Mouse (Mus musculus): ENCODE data around the gene Ntn5.

Gene Ntn5

DNA sequence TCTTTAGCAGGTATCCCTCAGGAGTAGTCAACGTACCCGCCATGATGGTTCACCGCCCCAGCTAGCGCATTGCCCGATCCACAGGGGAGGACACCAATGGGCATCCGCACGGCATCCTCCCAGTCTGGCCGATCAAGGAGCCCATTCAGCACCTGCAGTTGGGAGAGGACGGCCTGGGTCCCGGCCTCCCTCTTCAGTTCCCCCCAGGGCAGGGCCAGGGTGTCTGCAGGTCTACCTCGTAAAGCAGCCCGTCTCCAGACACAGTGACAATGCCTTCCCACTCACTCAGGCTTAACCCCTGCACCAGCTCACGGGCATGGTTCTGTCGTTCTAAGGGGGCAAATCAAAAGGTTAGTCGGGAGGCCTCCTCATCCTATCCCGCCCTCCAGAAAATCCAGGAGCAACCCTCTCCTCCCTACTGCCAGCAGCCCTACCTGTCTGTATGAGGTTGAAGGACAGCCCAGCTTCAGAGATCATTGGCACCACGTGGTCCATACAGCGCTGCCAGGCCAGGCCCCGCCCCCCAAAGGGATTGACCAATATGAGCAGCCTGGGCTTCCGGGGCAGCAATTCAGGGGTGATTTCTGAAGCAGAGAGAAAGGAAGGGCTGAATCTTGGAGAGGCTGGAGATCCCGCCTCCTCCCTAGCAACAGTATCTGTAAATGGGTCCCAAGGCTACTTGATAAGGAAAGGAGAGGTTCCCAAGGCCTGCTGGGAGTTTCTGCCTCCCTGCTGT, 28.4 kb downstream of the Ntn5 start:
- no peak for DNase-seq (ENCODE audit: low spot score in 2 of 2)

DNA sequence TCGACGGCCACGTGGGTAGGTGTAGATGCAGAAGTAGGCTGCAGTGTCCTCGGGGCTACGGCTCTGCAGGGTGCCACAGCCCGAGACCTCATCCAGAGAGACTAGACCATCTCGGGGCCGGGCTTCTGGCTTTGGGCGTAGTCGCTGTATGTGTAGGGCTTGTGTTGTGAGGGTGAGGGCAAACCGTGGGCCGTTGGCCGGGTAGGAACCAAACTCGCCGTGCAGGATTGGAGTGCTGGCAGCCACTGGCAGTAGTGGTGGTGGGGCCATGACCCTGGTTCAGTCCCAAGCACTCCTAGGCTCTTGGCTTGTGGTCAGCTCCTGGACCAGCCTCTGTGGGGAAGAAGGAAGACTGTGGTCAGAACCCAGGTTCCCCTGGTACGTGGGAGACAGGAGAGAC, 29.6 kb downstream of the Ntn5 start:
- no peak for DNase-seq (ENCODE audit: low spot score in 2 of 2)

DNA sequence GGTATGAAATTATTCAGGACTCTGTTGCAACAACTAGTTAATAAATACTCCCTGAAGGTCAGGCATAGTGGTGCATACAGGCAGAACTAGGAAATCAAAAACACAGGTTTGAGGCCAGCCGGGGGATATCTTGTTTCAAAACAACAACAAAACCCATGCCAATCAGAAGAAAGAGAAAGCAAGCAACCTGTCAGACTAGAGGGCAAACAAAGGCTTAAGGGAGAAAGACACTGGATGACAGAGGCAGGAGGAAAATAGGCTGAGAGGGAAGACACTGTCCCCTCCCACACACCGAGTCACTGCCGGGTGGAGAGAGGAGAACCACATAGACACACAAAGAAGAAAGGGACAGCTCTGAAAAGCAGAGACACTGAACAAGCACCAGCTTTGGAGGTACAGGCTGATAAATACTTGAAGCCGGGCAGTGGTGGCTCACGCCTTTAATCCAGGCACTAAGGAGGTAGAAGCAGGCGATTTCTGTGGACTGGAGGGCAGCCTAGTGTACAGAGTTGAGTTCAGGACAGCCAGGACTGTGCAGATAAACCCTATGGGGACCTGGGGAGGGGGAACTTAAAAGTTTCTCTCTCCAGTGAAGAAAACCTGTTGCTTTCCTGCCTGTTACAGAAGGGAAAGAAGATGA, 30.2 kb downstream of the Ntn5 start:
- DNase-seq (ENCODE audit: low spot score in 2 of 2): no peak

DNA sequence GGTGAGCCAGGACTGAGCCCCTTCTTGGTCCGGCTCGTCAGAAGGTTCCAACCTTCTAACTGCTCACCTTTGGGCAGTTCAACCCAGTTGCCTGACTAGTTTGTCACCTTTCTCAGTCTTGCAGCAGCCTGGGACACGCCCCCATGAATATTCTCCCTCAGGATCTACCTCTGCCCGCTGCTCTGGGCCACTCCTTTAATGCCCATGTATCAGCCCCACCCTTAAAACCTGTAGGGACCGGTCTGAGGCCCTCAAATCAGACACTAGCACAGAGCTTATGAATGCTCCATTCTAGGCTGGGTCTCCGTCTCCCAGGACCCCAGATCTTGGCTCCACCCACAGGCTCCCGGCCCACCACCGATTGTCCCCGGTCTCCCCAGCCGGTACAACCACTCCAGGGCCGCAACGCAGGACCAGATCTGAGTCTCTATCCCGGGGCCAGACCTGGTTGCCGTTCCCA, 30.8 kb downstream of the Ntn5 start:
- no peak for DNase-seq (ENCODE audit: low spot score in 2 of 2)

DNA sequence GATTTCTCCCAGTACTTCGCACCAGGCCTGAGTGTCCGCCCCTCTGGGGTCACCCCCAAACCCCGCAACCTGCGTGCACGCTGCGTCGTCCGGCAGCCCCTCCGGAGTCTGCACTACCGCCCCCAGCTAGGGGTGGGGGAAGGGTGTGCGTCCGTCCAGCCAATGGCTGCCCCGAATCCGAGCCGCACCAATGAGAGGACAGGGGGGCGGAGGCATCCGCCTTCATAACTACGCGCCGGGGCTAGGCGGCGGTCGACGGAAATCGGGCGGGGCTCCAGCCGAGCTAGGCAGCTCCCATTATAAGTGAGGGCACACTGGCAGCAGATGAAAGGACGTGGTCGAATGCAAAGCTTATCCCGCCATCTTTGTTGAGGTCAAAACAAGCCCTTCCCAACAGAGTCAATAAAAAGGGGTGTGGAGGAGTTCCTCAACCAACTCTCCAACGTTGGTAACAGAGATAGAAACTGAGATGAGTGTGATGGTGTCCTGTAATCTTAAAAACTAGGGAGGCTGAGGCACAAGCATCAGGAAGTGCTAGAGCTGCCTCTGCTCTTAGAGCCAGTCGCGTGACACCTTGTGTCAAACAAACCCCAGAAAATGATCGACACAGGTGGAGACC, 31.4 kb downstream of the Ntn5 start, which contains the start of gene Rpl18:
Rpl18 (plus strand) TSS at position 368 of the 619 bp plus-strand sequence.
- peak; percentile 96 to 98 for DNase-seq (ENCODE audit: low spot score in 2 of 2)

DNA sequence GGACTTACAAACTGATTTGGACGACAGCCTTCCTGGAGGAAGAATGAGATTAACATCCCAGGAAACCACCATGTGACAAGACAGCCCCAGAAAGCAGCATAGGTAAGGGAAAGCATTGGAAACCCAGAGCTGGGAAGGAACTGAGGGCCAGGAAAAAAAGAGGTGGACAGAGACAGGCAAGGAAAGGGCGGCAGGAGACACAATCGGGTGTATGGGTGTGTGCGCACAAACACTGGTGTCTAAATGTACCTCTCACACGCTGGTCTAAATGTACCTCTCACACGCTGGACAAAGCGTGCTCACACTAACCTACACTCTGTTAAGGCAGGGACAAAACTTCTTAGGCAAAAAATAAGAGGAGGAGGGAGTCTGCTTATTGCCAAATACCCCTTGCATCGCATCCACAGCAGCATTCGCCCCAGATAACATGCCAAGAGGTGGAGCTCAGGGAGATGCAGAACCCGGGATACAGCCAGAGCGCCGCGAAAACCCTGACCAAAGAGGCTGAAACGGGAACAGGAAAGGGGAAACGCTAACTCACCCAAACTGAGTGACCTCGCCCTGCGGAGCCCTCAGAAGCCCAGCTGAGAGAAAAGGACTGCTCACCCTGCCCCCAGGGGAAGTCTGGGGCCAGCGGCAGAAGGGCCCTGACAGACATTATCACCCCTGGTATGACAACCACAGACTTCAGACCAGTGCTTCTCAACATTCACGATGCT, 32.1 kb downstream of the Ntn5 start:
- DNase-seq (ENCODE audit: low spot score in 2 of 2): peak in 1 of 2 experiments; percentile 13

DNA sequence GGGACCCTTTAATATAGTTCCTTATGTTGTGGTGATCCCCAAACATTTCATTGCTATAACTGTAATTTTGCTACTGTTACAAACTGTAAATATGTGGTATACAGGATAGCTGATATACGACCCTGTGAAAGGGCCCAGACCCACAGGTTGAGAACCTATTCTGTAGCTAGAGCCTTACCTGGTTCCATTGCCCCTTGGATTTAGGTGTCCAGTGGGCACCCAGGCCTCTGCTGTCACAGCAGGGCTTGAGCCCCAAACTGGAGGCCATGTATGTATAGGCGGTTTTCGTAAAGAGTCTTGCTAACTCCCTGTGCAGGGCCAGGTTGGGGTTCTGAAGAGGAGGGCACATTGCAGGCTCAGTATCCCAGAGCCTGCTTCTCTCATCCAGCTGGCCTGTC, 32.6 kb downstream of the Ntn5 start:
- DNase-seq (ENCODE audit: low spot score in 2 of 2): peak in 1 of 2 experiments; percentile 3

DNA sequence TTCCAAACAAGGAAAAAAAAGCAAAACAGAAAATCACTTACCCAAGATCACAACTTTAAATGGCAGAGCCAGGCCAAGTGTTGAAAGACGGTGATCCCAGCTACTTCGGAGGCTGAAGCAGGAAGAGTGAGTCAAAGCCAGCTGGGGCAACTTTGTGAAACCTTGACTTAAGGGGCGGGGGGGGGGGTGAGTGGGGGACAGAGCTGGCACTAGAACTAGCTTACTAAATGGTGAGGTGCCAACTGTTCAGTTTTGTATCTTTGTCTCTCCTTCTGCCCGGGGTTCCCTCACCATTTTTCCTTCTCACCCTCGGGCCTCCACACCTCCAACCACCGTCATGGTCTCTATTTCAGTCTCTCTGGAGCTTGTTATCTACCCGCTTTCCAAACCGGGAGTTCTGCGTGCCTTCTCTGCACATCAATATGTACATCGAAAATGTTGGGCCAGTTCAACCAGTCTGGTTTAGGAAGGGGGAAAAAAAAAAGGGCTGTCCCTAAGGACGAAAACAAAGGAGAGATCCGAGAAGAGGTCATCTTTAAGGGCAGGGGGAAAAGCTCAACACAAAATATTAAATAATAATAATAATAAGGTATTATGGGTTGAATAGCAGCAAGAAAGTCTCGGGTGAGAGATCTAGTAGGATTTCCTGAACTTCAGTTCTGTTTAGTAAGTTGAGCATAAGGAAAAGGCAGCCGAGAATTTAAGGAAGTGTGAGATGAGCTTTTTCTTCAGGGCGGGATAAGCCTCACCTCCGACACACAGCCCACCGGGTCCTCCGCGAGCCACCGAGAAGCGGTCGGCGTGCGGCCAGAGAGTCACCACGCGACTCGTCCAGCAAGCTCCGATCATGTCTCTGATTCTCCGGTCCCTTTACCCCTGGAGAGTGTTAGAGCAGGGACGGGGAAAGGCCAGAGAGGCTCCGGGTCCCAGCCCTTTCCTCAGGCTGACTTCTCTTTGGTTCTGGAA, 33.4 kb downstream of the Ntn5 start:
- DNase-seq (ENCODE audit: low spot score in 2 of 2): peak in 1 of 2 experiments; percentile 7

DNA sequence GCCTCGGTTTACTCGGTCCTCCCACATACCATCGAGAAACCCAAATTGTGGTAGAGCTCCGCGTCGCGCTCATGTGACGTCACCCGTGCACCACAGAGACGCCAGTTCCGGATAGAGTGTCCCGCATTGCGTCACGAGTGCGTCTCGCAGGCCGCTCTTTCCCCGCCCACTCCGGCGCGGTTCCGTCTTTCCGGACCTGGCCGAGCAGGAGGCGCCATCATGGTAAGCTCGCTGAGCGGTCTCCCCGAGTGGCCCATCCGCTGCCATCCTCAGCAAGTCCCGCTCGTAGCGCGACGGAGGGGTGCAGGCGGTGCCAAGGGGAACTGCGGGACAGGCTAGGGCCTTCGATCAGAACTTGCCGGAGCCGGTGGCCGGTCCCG, 34.1 kb downstream of the Ntn5 start, which contains the start of gene Sphk2:
Sphk2 (minus strand) TSS at position 85 of the 380 bp plus-strand sequence.
- DNase-seq (ENCODE audit: low spot score in 2 of 2): peak; percentile 97

DNA sequence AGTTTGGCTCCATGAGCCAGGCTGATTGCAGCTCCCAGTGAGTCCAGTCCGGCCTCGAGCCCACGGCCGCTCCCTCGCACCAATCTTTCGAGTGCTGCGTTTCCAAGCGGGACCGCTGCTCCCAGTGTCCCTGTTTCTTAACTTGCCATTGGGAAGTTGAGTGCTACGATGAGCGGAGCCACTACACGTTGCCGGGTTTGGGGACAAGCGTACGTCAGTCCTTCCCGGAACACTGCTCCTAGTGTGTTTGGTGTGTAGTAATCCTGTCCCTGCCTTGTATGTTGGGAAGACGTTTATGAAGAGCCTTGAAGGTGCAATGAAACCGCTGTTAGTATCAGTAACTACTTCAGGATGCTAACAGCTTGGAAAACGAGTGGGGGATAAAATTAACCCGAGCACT, 34.5 kb downstream of the Ntn5 start:
- no peak for DNase-seq (ENCODE audit: low spot score in 2 of 2)

DNA sequence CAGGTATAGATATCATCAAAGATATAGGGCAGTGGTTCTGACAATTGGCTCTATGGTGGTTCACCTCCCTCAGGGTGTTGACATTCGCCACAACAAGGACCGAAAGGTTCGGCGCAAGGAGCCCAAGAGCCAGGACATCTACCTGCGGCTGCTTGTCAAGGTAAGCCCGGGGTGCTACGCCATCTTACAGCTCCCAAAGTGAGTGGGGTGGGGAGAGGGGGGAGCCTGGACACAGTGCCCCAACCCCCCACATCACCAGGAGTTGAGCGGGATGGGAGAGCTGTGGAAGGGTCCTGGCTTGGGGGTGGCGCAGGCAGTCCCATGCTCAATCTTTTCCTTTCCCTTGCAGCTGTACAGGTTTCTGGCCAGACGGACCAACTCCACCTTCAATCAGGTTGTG, 35.4 kb downstream of the Ntn5 start:
- peak in 1 of 2 experiments; percentile 3 for DNase-seq (ENCODE audit: low spot score in 2 of 2)

DNA sequence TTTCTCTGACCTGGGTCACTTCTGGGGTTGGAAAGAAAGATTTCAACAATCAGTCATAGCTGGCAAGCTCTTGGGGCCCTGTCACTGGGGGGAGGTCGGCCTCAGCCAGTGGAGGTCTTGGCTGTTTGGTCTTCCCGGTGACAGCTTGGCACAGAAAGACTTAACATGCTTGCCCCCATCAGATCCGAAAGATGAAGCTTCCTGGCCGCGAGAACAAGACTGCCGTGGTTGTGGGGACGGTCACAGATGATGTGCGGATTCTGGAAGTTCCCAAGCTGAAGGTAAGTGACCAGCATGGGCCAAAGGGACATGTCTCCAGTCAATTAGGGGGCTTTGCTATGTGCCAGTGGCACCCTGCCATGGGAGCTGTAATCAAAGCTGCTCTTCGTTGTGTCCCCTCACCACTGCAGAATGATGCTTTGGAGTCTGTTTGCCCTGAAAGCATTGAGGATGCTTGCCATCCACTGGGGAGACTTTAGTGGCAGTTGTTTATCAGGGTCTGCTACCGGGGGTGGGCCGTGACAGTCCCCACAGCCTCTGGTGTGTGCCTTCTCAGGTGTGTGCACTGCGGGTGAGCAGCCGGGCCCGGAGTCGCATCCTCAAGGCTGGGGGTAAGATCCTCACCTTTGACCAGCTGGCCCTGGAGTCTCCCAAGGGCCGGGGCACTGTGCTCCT, 36.1 kb downstream of the Ntn5 start:
- DNase-seq (ENCODE audit: low spot score in 2 of 2): peak in 1 of 2 experiments; percentile 2

DNA sequence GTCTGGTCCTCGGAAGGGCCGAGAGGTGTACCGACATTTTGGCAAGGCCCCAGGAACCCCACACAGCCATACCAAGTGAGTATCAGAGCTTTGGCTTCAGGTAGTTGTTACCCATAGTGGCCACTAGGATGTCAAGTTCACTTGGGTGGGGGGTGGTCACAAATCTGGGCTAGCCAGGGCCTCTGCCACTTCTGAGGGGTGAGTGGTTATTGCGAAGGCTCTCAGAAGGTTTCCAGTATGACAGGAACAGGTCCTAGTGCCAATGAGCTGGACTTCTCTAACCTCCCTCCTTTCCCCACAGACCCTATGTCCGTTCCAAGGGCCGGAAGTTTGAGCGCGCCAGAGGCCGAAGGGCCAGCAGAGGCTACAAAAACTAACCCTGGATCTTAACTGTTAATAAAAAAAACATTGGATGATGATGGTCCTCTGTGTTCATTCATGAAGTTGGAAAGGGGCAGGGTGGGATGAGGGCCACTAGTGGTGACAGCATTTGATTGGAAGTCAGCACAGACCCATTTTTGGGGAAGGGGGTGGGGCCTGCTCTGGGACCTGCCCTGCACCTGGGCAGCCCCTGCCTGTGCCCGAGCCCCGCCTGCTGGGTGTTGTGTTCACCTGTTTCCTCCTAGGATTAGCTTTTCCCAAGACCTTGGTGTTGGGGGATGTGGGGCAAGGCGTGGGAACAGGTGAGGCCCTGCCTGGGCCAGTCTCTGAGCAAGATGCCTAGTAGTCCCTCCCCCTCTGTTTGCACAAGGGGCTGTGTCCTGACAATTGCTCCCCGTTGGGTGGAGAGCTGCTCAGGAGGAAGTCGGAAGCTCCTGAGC, 36.8 kb downstream of the Ntn5 start, which contains the start of gene Fam83e:
Fam83e (plus strand) TSS at position 800 of the 821 bp plus-strand sequence.
- peak in 1 of 2 experiments; percentile 11 for DNase-seq (ENCODE audit: low spot score in 2 of 2)

DNA sequence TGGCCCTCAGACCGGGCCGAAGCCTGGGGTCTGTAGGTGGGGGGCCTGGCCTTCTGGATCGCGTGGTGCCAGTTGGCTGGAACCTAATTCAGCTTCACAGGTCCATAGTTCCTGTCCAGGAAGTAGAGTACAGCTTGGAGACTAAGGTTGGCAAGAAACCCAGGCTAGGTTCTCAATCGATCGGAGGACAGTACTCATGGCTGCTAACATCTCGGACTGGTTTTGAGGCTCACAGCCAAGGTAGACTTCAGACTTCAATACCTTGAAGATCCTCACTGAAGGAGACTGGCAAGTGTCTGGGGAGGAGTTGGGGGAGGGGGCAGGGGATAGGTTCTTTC, 37.4 kb downstream of the Ntn5 start:
- no peak for DNase-seq (ENCODE audit: low spot score in 2 of 2)

DNA sequence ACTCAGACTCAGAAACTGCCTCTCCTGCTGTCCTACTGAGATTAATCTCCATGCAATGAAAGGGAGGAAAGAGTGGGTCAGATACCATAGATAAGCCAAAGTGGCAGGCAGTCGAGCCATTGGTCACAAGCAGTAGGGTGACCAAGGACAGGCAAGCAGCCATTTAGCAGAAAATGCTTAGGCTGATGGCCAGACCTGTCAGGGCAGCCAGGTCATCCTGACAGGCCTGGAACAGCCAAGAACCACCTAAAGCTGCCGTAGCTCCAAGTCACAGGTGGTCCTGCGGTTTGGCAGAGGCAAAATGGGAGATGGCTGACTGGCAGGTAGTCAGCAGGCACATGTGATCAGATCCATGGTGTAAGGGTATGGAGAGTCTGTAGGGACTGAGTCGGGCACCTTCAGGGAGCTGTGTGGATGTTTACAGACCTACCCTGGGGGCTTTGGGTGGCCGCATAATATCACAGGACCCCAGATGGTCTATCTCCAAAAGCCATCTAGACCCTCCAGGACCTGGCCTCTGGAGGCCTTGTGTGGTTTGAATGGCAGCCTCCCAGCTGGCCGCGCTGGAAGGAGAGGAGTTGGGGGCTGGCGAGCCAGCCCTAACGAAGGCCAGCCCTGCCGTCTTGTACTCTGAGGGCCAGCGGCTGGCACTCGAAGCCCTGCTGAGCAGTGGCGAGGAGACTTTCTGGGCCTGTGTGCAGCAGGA, 38.0 kb downstream of the Ntn5 start:
- no peak for DNase-seq (ENCODE audit: low spot score in 2 of 2)

DNA sequence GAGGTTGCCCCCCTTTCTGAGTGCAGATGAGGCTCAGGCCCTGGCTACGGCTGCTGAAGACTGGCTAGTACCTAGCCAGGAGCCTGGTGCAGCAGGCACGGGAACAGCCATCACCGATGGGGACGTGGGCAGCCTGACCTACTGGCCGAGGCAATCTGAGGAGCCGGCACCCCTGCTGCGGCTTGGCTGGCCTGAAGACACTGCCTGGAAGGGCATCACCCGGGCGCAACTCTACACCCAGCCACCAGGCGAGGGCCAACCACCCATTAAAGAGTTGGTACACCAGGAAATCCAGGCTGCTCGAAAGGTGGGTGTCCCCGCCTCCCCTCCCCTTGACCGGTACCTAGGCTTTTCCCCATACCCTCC, 38.5 kb downstream of the Ntn5 start:
- DNase-seq (ENCODE audit: low spot score in 2 of 2): no peak

DNA sequence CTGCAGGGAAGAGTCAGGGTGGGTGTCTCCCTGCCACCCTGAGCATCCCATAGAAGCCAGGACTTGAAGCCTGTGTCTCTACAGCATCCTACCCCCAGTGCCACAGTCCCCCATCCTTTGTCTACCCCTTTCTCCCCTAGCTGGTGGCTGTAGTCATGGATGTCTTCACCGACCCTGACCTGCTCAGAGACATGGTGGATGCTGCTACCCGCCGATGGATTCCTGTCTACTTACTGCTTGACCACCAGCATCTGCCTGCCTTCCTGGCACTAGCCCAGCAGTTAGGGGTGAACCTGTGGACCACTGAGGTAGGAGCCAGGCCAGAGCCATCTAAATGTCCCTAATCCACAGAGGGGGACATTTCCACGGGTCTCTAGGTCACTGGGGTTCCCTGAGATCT, 39.5 kb downstream of the Ntn5 start:
- no peak for DNase-seq (ENCODE audit: low spot score in 2 of 2)

DNA sequence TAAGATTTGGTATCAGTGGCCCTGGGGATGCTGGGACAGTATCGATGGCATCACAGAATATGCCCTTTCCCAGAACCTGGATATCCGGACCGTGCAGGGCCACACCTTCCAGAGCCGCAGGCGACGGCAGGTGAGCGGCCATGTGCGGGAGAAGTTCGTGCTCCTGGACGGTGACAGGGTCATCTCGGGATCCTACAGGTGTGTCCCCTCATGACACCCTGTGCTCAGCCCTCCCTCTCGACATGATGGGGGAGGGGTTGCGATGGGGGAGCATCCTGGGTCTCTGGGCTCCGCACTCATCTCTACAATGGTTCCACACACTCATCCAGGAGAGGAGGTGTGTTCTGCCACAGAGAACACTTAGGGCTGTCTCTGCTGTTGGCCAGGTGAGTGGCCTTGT, 40.0 kb downstream of the Ntn5 start:
- DNase-seq (ENCODE audit: low spot score in 2 of 2): no peak

DNA sequence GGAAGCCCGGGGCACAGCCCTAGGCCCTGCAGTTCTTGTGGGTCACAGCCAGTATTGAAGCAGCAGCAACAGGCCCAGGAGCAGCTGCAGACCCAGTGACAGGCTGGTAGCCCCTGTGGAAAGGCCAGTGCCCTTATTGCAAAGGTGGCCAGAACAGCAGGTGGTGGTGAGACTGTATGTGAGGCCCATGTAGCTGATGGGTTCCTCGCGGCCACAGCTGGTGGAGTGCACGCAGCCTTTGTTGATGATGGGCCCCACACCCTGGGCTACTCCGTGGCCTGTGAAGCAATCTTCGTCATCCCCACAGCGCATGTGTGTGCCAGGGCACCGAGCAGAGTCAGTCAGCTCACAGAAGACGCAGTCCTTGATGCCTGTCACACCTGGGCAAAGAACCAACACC, 41.3 kb downstream of the Ntn5 start:
- DNase-seq (ENCODE audit: low spot score in 2 of 2): no peak

Data from thymus, postnatal 10 days (tissue).